Mouse (Mus musculus) right cerebral cortex, postnatal 36 days (tissue): ENCODE measurements around the gene Spink4.
A peak's percentile ranks its signal among the peaks of the same experiment; 100 is the strongest.

Experiments
- DNase-seq, 2 experiments: peaks; one replicate each; pipeline ENCODE4 v3.0.0; 2022; ENCODE audit warnings: low spot score in 2 of 2, mixed read lengths in 1 of 2

Gene Spink4

DNA sequence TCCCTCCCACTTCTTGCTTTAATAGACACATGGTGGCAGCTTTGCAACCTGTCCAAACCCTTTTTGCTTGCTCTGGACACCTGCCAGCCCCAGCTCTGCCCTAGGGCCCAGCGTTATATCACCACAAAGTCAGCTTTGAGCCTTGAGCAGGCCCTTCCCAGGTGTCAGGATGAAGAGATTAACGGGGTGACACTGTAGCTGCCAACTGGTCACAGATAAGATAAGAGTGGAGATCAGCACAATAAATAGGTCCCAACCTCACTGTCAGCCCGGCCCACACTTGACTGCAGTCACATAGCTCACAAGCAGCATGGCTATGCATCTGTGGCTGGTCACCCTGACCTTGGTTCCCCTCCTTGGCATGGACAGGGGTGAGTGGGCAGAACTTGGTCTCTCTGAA lies at the start of gene Spink4:
Gene Spink4 (plus strand): TSS at position 268 of the 400 bp plus-strand sequence.
- no peak for DNase-seq

DNA sequence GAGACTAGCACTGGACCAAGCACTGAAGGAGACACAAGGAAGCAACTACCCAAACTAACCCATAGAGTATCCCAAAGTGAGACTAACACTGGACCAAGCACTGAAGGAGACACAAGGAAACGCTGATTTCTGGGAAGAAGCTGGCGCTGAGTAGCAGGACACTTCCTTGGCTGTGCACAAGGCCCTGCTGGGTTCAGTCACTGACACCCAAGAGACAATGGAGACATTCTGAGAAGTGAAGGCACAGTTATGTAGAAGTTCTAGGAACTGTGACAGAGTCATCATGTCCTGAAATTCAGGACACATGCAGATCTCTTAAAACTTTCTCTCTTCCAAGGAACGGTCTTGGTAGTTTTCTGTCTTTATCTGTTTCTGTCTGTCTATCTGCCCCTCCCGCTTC lies 49.6 kb upstream of the Spink4 start:
- DNase-seq: no peak

DNA sequence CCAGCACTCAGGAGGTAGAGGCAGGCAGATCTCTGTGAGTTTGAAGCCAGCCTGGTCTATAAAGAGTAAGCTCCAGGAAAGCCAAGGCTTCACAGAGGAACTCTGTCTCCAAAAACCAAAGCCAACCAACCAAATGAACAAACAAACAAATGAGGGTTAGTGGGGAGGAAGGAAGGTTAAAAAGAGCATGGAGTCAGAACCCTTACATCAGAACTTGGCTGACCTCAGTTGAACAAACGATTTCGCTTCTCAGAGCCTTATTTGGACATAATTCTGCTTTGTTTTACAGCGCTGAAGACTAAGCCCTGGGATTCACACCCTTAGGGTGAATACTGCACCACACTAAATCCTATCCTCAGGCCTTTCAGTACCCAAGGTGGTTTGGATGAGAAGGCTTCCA lies 47.7 kb upstream of the Spink4 start:
- DNase-seq: no peak

DNA sequence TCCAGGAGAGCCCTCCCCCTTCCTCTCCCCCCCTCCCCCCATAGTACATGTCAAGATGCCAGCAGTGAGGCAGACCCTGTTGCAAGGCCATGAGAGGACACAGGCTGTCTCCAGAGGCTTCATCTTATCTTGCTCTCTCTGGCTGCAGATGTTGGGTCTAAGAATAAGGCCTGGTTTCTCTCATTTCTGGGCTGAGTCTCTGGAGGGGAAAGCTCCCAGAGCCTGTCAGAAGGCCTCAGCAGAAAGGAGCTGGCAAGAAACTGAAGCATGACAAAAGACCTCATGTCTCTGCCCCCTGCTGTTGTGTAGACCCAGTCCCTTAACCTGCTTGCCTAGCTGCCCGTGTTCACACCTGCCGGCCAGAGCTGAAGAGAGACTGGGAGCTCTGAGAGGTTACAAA lies 46.5 kb upstream of the Spink4 start:
- no peak for DNase-seq

DNA sequence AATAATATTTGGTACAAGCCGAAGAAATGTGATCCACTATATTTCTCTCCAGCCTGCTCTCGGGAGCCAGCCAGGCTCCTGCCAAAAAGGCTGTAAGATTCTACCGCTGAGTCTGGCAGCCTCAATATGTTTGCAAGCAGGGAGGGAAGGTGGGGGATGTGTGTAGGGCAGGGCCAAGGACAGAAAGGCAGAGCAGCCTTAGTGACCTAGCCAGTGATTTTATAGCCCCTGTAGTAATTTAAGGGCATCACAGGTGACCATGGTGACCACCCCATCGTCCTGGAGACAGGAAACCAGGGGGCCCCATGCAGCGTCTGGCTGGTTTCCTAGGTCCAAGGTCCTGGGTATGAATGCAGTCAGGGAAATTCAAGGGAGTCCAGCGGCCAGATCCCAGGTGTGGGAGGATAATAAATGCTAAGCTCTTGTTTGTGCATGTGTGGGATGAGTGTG lies 45.7 kb upstream of the Spink4 start:
- DNase-seq: peak in 1 of 2 experiments; percentile 14

DNA sequence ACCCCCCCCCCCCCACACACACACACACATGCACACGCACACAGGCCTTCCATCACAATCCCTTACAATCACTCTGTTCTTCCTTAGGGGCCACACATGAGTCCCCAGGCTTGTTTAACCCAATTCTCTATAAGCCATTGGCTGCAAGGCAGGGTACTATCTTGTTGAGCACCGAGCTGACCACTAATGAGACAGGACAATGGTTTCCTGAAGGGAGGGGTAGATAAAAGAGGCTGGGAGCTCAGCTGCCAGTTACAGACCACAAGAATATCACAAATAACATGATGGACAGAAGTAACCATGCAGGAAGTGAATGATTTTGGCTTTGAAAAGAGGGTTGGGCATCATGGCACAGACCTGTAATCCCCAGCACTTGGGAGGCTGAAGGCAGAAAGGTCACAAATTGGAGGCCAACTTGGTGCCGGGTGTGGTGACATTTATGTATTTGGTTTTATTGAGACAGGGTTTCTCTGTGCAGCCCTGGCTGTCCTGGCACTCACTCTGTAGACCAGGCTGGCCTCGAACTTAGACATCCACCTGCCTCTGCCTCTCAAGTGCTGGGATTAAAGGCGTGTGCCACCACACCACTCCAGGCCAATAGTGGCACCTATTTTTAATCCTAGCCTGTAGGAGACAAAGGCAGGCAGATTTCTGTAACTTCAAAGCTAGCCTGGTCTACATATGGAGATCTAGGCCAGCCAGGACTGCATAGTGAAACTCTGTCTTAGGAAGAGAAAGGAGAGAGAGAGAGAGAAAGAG lies 44.9 kb upstream of the Spink4 start:
- no peak for DNase-seq

DNA sequence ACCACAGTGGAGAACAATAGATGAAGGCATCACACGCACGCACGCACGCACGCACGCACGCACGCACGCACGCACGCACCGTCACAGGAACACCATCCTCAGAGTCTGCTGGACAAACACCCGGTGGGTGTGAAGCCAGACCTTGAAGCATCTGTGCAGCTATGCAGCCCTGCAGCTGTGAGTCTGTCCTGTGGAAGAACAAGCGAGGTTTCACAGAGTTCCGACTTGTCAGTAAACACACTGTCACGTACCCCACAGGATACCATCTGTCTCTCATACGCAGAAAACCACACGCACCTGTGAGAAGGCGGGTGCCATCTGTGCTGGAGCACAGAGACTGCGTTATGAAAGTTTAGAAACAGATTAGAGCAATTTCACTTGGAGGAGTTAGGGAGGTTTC lies 44.0 kb upstream of the Spink4 start:
- DNase-seq: peak; percentile 80 to 83

DNA sequence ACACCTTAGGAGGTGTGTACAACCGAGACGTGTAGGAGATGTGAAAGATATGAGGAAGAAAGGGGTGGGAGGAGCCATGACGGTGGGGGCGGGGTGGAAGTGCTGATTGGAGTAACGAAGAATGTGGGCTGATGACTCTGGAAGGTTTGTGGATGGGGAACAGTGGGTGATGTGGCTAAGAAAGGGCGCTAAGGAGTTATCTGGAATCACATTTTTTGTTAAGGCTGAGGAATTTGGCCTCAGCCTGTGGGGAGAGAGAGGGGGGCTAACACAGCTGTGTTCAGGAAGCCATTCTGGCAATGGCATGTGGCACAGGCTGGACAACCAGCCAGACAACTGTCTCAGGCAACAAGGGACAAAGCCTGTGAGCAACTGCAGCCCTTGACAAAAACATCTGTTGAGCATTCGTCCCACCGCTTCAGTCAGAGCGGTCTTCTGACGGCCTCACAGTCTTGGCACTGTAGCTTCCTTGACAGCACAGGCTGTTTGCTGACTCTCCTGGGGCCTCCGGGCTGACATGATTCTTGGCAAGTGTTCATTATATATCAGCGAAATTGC lies 43.0 kb upstream of the Spink4 start:
- no peak for DNase-seq

DNA sequence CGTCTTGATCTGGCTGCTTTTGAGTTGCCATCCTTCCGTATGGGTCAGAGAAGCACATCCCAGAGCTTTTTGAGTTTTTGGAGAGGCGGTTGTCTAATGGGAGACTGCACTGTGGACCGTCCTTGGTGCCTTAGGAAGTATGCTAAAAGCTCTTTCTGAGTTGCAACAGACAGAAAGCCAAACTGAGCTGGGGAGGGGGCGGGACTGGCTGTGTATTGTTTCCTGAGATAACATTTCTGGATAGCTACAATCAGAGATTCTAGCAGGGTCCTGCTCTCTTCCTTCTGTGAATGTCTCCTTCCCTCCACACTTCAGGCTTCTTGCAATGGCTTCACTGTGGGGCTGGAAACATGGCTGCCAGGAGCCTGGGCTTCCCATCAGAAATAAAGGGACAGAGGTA lies 42.3 kb upstream of the Spink4 start:
- DNase-seq: no peak

DNA sequence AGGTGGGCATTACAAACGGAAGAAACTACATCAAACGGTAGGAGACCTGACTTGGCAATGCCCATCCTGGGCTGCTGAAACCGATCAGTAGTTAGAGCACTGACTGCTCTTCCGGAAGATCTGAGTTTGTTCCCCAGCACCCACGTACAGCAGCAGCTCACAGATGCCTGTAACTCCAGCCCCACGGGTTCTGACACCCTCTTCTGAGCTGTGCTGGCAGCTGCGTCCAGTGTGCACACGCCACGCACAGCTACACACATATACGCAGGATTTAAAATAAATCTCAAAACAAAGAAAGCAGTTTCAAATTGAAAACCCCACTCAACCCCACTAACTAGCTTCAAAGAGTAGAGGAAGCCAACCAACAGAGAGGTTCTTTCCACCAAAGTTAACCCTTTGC lies 36.7 kb upstream of the Spink4 start:
- no peak for DNase-seq

DNA sequence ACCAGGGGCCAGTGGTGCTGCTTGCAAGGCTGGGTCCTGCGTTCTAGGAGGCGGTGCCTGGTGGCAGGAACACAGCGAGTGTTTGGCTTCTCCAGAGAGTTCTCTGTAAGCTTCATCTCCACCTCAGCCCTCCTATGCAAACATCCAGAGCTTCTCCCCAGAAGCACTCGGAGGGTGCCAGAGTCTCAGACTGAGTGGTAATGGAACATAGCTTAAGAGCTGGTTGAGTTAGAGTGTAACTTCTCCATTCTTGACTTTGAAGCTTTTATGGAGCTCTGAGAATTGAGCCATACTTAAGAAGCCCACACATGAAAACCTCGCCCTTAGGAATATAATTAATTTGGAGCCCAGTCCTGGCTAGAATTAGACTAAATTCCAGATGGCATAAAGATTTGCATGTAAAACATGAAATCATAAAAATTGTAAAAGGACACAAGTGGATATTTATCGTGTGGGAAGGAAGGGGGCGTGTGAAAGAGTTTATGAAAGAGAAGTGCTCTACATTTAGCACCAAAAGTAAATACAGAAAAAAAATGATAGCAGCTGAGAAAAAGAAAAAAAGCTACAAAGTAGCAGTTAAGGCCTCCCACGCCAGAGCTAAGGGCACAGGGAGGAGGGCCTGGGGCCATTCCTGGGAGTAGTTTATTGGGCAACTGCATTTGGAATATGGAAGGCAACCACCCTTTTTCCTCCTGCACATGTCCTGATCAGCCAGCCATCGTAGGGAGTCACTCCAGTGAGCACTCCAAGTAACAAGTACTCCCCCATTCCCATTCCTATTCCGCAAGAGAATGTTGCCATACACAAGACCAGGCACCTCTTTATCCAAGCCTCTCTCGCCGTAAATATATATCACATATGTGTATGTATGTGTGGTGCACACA lies 35.3 kb upstream of the Spink4 start:
- DNase-seq: peak; percentile 5 to 30

DNA sequence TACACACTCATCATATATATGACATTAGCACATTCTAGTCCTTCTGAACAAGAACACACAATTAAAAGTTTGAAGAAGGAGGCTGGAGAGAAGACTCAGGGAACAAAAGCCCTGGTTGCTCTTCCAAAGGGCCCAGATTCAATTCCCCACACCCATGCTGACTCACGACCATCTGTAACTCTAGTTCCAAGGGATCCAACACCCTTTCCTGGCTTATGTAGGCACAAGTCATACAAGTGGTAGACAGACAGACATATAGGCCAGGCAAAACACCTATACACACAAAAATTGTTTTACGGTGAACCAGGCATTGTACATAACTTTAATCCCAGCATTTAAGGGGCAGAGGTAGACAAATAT lies 34.7 kb upstream of the Spink4 start:
- DNase-seq: peak; percentile 12 to 29

DNA sequence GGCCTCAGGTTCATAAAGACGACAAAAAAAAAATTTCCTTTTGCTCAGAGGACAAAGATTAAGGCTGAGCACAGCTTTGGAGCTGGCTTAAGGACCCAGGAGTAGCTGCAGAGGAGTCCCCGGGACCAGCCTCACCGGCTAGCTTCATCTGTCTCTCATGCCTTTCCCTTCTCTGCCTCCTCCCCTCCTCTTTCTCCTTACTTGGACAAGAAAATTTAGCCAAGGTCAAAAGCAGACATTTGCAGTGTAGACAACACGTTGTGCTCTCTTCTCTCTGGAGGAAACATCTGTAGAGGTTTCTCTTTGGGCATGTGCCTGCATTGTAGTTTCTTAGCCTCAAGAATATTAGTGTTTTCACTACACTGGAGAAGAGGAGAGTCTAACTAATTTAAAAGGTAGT lies 34.0 kb upstream of the Spink4 start:
- no peak for DNase-seq

DNA sequence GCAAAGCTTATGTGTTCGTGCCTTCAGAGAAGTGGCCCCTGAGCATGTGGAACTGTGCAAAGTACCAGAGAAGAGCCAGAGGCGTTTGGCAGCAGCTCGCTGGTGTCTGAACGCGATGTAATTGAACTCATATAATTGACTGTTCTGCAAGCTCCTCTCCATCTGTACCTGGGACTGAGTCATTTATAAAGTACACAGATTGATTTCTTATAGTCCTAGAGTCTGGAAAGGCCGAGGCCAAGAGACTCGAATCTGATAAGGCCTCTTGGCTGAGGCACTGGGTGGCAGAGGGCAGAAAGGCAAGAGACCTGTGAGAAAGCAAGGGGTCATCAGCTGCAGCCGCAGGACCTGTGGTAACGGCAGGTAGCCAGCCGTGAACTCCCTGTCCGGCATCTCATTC lies 31.0 kb upstream of the Spink4 start:
- DNase-seq: no peak

DNA sequence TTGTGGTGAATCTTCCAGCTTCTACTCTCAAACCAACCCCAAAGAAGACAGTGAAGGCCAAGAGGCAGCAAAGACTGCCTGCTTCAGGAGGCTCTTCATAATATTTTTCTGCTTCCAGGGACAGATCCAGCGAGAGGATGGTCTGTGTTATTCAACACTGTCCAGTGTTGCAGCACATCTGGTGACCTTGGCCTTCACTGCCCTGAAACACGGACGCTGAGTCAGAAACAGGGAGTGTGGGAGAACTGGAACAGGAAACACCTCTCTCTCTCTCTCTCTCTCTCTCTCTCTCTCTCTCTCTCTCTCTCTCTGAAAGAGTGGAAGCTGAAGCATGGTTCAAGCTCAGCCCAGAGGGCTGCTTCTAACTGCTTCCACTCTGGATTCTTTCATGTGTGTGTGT lies 30.6 kb upstream of the Spink4 start:
- DNase-seq: no peak

DNA sequence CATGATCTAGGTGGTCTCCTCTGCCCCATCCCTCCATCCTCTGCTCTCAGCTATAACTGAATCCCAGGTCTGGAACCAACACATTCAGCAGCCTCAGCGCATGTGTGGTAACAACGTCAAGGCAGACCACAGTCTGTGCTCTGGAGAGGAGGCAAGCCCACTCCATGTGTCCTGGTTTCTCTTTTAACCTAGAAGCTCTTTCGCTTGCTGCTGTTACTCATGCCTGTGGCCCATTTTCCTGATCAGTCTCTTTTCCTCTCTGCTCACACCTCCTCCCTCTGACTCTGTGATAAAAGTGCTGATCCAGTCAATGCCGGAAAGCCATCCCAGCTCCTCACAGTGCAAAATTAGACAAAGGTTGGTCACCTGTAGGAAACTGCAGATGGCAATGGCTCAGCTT lies 29.9 kb upstream of the Spink4 start:
- DNase-seq: no peak

DNA sequence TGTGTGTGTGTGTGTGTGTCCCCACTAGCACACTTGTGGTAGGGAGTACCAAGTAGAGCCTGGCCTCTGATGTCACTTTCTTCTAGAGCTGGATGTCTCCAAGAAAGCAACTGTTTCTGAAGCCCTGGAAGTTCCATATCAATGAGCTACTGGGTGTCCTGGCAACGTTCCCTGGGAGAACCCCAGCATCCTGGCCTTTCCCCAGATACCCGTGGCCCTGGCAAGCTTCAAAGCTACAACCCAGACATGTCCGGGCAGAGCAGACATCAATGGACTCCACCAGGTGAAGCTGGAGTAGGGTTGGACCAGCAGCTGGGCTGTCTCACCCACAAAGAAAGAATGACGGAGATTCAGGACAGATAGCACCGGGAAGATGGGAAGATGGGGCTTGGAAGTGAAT lies 28.6 kb upstream of the Spink4 start:
- DNase-seq: no peak

DNA sequence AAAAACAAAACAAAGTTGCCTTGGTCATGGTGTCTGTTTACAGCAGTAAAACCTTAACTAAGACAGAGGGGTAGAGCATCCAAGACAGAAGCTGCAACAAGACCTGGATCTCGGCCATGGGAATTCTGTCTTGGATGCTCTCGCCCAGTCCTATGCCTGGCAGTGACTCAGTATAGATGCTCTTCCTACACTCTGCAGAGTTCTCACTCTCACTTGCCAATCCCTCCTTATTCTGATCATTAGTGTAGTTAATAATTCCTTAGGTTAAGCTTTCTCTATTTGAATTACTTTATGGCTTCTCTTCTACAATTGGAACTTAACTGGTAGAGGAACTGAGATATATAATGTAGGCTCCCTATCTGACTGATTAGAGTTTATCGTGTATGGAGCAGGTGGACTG lies 24.7 kb upstream of the Spink4 start:
- DNase-seq: no peak

DNA sequence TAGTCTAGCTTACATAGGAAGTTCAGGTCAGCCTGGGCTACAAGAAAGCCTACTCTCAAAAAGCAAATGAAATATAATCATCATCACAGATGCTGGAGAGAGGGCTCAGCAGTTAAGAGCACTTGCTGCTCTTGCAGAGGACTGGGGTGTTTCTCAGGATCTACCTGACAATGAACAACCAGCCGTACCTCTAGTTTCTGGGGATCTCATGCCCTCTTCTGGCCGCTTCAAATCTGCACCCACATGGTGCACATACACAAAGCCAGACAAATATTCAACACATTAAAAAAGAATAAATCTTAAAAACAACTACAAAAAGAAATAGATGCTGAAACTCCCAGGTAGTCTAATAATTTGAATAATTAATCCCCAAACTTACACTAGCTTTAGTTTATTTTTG lies 24.2 kb upstream of the Spink4 start:
- DNase-seq: no peak

DNA sequence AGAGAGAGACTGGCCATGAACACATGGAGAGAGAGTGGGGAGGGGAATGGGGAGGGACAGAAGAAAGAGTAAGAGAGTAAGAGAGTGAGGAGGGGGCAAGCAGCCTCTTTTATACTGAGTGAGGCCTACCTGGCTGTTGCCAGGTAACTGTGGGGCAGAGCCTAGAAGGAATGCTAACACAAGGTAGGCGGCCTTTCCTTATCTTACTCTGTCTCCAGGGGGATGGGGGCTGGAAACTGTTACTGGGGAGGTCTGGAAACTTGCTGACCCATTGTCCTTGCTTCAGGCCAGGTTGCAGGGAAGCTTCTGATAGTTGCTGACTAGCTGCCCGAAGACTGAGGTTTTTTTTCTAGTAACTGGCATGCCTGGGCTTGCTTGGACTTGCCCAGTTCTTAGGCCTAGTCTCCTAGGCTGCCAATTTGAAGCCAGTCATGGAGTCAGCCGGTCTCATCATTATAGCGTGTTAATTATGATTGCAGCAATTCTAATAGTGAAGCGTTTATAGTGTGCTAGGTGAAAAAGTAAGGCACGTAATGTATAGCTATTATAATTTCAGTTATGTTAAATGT lies 21.3 kb upstream of the Spink4 start:
- no peak for DNase-seq

DNA sequence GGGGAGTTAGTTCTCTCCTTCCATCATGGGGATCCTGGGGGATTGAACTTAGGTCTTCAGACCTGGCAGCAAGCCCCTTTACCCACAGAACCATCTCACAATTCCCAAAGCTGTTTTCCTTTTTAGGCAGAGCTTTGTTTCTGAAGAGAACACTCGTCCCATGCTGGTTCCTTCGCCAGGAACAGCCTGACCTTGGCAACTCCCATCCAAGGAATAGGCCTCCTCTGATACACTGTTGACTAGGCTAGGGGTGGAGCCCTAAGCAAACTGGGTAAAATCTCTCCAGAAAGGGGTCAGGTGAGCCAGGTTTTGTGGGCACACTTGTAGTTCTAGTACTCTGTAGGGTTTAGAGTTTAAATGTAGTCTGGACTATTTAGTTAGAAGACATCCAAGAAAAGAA lies 20.6 kb upstream of the Spink4 start:
- no peak for DNase-seq

DNA sequence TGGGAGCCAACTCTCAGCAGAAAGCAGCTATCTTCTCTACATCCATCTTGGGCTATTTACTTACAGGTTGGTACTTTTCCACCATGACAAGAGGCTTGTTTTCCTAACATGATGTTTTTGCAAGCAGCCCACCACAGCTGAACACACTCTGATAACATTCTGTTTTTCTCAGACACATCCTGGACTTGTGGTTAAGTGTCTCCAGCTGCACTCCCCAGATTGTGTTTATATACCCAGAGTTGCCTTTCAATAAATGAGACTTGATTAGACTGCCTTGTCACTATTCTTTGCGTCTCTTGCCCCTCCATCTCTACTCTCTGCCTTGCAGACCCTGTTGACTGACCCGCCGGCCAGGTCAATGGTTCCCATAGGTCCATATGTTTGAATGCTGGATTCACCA lies 19.8 kb upstream of the Spink4 start:
- DNase-seq: no peak

DNA sequence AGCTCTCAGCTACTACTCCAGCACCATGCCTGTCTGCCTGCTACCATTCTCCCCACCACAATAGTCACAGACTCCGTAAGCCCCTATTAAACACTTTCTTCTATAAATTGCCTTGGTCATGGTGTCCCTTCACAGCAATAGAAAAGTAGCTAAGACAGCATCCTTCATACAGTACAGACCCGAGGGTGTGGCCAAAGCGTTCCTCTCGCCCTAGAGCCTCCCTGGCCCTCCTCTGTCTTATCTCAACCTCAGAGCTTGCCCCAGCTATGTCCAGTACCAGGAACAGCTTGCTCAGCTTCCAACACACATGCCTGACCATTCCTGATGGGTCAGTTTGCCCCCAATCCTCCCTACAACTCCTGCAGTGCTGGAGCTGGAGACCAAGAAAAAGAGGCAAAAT lies 19.2 kb upstream of the Spink4 start:
- DNase-seq: no peak
